Mouse (Mus musculus) kidney, embryonic 16.5 days (tissue): Measurements from ENCODE around the gene Cemip2. TPM values are rescaled to one million over a fixed set of nuclear protein-coding genes. Genes with fewer than 3 reads are reported as not detected.
A peak's percentile ranks its signal among the peaks of the same experiment; 100 is the strongest.

Experiments used
- ATAC-seq: fragments of 200-750 bp; cut with Nextera tagmentation; 2 replicates; pipeline ENCODE4 v1.8.0; 2017; ENCODE audit warnings: moderate TSS enrichment; ENCODE audit not compliant: low FRiP score, low TSS enrichment
- H3K27ac ChIP-seq: fragments of 300-500 bp; sonication (generic); 2 replicates; pipeline ENCODE4 v1.5.1; 2014; ENCODE audit warnings: low read length
- H3K27me3 ChIP-seq: fragments of 300-500 bp; sonication (generic); 2 replicates; pipeline ENCODE4 v1.6.1; 2014; ENCODE audit warnings: low read length, control low read depth, mixed read lengths; ENCODE audit not compliant: insufficient read depth
- H3K36me3 ChIP-seq: fragments of 300-500 bp; sonication (generic); 2 replicates; pipeline ENCODE4 v1.6.1; 2014; ENCODE audit warnings: low read length, control low read depth, mixed read lengths; ENCODE audit not compliant: insufficient read depth
- H3K4me1 ChIP-seq: fragments of 300-500 bp; sonication (generic); 2 replicates; pipeline ENCODE4 v1.6.1; 2014; ENCODE audit warnings: low read length, control low read depth, mixed read lengths; ENCODE audit not compliant: insufficient read depth
- H3K4me2 ChIP-seq: fragments of 300-500 bp; sonication (generic); replicated peaks from 2 replicates; pipeline ENCODE4 v1.6.1; 2014; ENCODE audit warnings: low read depth, low read length
- H3K4me3 ChIP-seq: fragments of 300-500 bp; sonication (generic); 2 replicates; pipeline ENCODE4 v1.5.1; 2014; ENCODE audit warnings: mild to moderate bottlenecking, low read length
- H3K9ac ChIP-seq: fragments of 300-500 bp; sonication (generic); replicated peaks from 2 replicates; pipeline ENCODE4 v1.6.1; 2014; ENCODE audit warnings: low read length
- H3K9me3 ChIP-seq: fragments of 300-500 bp; sonication (generic); 2 replicates; pipeline ENCODE4 v1.6.1; 2016; ENCODE audit warnings: low read length, control low read depth
- WGBS: fragments of 180-500 bp; shearing (Covaris S2); extraction: QIAGEN DNeasy Blood & Tissue Kit; methylation state at CpG from one replicate; pipeline ENCODE4 v1.1.7; 2014; 5-methylcytosine and 5-hydroxymethylcytosine counted together
- polyA plus RNA-seq: library from polyadenylated mRNA; unstranded; fragments of >200 nt; fragmentation: Nextera tagmentation; extraction: Ambion mirVana; gene quantifications from 2 replicates; pipeline ENCODE4 v1.2.1, GENCODE M21; 2015

The Cemip2 gene
- polyA plus RNA-seq, 1 experiment from 2014 or later: 22.9 TPM

DNA sequence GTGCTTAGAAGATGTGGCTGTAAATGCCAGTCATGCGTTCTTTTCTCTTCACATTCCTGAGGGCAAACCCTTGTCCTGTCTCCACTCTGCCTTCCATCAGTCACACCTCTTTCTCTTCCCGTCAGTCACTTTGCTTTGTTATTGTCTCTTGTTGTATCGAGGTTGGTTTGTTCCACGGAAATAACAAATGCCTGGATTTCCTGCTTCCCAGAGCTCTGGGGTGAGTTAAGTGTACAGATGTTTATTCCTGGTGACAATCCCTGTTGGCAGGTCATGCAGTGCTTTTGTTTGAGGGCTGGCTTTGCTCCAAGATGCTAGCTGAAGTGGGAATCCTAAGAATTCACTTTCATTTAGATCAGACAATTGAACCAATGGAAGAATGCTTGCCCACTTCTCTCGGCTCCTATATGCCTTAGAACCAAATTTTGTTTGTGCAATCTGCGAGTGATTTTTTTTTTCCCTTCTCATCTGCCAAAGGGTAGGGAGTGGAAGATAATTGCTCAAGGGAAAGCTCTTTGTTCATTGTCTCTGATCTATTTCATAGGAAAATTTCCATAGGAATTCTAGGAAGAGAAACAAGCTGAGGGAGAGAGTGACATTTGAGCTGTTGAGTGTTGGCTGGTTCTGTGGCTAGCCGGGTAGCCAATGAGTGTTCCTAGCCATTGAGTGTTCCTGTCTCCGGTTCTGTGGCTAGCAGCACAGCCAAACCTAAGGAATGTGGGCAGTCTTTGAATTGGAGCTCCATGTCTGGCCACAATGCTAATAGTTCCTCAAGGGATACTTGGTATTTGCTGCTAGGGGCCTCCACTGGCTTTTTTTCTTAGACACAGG lies 104.2 kb downstream of the Cemip2 start:
- Histone ChIP-seq H3K36me3 (no peaks in the 10 kb centered on the region), H3K4me3 (no peak overlapping the region), H3K4me2 (no peak overlapping the region), H3K9me3 (0 out of 2 replicates have a peak, but pooled peaks cover 5% of the 10 kb centered on the region), H3K27me3 (no peaks in the 10 kb centered on the region), H3K9ac (no peak overlapping the region), H3K27ac (peak overlapping the region; percentile 56), H3K4me1 (no peaks in the 10 kb centered on the region)
- 0 out of 2 replicates have a peak, but pooled peaks have one; percentile 42 for ATAC-seq
- WGBS: 50% methylated on average over 8 of the region's 8 CpGs

DNA sequence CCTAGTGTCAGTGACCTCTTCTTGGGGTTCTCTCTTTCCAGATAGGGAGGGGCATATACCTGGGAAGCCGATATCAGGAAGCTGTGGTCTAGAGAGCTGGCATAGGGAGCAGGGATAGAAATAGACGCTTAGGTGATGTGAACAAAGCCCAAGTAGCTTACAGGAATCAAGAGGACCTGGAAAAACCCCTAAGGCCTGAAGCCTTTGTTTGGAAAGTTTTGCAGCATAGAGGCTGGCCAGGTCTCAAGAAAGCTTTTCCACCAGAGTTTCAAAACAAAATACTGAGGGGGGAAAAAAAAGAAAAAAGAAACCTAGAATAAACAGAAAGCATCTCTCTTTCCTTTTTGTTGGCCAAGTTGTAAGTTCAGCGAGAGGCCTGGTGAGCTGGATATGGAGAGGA lies 104.9 kb downstream of the Cemip2 start:
- Histone ChIP-seq H3K36me3 (no peaks in the 10 kb centered on the region), H3K4me2 (no peak overlapping the region), H3K9me3 (0 out of 2 replicates have a peak, but pooled peaks cover 5% of the 10 kb centered on the region), H3K27me3 (no peaks in the 10 kb centered on the region), H3K4me3 (no peak overlapping the region), H3K9ac (no peak overlapping the region), H3K4me1 (no peaks in the 10 kb centered on the region), H3K27ac (peak overlapping the region; percentile 23; the same call in 1 of the 2 replicates)
- WGBS: 86% methylated on average over 3 of the region's 3 CpGs
- no peak for ATAC-seq

DNA sequence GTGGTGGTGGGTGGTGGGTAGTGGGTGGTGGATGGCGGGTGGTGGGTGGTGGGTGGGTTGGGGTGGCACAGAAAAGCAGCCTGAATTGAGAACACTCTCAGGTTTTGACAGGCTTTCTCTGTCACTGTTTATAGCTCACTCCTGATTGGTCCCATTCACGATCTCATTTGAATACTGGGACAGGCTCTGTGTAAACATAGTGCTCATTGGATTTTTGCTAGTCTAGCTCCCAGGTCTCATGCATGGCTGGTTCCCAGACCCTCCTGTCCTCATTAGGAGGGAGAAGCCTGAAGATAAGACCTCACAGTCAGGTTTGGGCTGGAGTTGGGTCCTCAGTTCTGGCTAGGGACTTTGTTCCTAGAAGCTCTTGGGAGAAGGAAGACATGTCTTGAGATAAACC lies 105.8 kb downstream of the Cemip2 start:
- H3K9me3 ChIP-seq: no peaks in the 10 kb centered on the region
- no peaks in the 10 kb centered on the region for H3K36me3 ChIP-seq
- 83% methylated on average over 2 of the region's 2 CpGs for WGBS
- H3K4me1 ChIP-seq: no peaks in the 10 kb centered on the region
- no peaks in the 10 kb centered on the region for H3K27me3 ChIP-seq
- ATAC-seq: peak; percentile 67; the same call in 1 of the 2 replicates
- no peak overlapping the region for H3K4me2 ChIP-seq
- H3K27ac ChIP-seq: no peak overlapping the region
- no peak overlapping the region for H3K9ac ChIP-seq
- H3K4me3 ChIP-seq: no peak overlapping the region

DNA sequence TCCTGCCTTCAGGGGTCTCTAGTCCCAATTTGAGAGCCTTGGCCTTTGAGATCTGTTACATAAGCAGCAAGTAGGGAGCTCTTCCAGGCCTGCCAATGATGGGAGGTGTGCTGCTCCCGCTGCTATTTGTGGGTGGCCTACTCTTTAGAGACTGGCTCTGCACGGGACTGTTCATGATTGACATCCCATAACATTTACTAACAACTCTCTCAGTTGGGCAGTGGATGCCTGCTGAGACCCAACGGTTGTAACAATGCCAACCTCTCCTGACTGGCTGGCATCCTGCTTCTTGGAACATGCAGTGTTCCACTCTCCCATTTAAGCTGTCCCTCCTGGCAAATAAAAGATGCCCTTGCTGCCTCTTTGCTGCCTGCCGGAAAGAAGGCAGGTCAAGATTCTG lies 106.2 kb downstream of the Cemip2 start:
- no peak for ATAC-seq
- no peaks in the 10 kb centered on the region for H3K36me3 ChIP-seq
- H3K9ac ChIP-seq: no peak overlapping the region
- H3K27ac ChIP-seq: no peak overlapping the region
- H3K4me2 ChIP-seq: no peak overlapping the region
- WGBS: 80% methylated on average over 4 of the region's 4 CpGs
- no peaks in the 10 kb centered on the region for H3K9me3 ChIP-seq
- H3K4me3 ChIP-seq: no peak overlapping the region
- no peaks in the 10 kb centered on the region for H3K27me3 ChIP-seq
- no peaks in the 10 kb centered on the region for H3K4me1 ChIP-seq

DNA sequence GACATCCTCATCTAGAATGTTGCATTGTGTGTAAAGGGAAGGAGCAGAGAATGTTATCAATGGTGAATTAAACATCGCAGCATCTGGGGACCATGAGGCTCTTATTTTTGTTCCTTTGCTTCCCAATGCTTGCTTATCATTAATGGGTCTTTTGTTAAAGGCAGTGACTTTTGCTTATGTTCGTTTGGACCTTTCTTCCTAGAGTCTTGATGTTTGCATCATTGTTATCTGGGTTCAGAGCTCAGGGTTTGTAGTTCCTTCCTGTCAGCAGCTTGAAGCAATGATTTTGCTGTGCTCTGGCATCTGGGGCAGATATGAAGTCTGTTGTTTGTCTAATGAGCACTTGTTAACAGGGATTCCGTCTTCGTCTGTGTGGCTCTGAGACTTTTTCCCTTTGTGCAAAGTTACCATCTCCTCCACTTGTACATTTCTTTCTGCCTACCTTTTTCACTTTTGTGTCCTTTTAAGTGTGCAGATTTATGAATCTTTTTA lies 108.1 kb downstream of the Cemip2 start:
- WGBS: 75% methylated on average over 4 of the region's 4 CpGs
- Histone ChIP-seq H3K36me3 (no peaks in the 10 kb centered on the region), H3K27ac (no peak overlapping the region), H3K9ac (no peak overlapping the region), H3K9me3 (no peaks in the 10 kb centered on the region), H3K4me1 (no peaks in the 10 kb centered on the region), H3K4me2 (no peak overlapping the region), H3K27me3 (no peaks in the 10 kb centered on the region), H3K4me3 (no peak overlapping the region)
- ATAC-seq: no peak

DNA sequence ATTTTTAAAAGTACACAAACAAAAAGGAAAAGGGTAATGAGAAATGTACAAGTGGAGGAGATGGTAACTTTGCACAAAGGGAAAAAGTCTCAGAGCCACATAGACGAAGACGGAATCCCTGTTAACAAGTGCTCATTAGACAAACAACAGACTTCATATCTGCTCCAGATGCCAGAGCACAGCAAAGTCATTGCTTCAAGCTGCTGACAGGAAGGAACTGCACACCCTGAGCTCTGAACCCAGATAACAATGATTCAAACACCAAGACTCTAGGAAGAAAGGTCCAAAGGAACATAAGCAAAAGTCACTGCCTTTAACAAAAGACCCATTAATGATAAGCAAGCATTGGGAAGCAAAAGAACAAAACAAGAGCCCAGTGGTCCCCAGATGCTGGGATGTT lies 112.6 kb downstream of the Cemip2 start:
- no peaks in the 10 kb centered on the region for H3K4me1 ChIP-seq
- no peak overlapping the region for H3K4me3 ChIP-seq
- 83% methylated on average over 2 of the region's 2 CpGs for WGBS
- H3K9me3 ChIP-seq: no peaks in the 10 kb centered on the region
- no peak overlapping the region for H3K27ac ChIP-seq
- no peak for ATAC-seq
- no peak overlapping the region for H3K9ac ChIP-seq
- H3K27me3 ChIP-seq: no peaks in the 10 kb centered on the region
- H3K4me2 ChIP-seq: no peak overlapping the region
- H3K36me3 ChIP-seq: no peaks in the 10 kb centered on the region

DNA sequence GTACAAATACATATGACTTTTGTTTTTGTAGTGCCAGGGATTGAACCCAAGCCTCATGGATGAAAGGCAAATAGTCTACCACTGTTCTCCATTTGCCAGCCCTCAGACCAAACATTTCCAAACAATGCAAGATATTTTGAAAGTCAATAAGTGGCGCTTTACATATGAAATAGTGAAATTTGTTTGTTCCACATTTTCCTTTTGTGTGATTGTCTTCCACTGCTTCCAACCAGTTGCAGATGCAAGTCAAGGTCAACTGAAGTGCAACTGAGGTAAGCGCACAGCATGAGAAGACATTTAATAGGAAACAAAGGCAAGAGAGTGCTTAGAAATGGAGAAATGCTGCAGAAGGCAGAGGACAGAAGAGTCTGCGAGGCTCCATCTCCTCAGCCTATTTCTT lies 116.7 kb downstream of the Cemip2 start:
- ATAC-seq: no peak
- WGBS: 94% methylated on average over 3 of the region's 3 CpGs

DNA sequence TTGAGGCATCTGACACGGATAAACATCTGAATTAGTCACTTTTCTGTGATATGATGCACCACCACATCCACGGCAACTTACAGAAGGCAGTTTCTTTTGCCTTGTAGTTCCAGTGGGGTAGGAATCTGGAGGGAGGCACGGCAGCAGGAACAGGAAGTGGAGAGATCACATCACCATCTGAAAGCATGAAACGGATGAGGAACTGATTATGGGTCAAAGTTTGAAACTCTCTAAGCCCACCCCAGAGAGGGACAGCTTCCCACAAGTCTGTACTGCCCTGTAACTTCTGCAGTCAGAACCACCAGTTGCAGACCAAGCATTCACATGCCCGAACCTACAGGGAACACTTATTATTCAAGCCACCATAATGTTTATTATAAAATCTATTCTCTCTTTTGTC lies 117.4 kb downstream of the Cemip2 start:
- whole genome bisulfite sequencing: 66% methylated on average over 5 of the region's 5 CpGs
- ATAC-seq: no peak
- H3K4me3 ChIP-seq: no peak overlapping the region
- no peak overlapping the region for H3K27ac ChIP-seq
- no peaks in the 10 kb centered on the region for H3K9me3 ChIP-seq
- no peak overlapping the region for H3K4me2 ChIP-seq
- no peak overlapping the region for H3K9ac ChIP-seq
- no peaks in the 10 kb centered on the region for H3K36me3 ChIP-seq
- 0 out of 2 replicates have a peak, but pooled peaks cover 3% of the 10 kb centered on the region for H3K4me1 ChIP-seq
- H3K27me3 ChIP-seq: no peaks in the 10 kb centered on the region

More for the DNA sequence above, 116.7 kb downstream of the Cemip2 start:
- H3K27me3 ChIP-seq: no peaks in the 10 kb centered on the region
- no peaks in the 10 kb centered on the region for H3K9me3 ChIP-seq
- H3K4me1 ChIP-seq: 0 out of 2 replicates have a peak, but pooled peaks cover 3% of the 10 kb centered on the region
- H3K4me2 ChIP-seq: no peak overlapping the region
- H3K9ac ChIP-seq: no peak overlapping the region
- no peak overlapping the region for H3K27ac ChIP-seq
- no peak overlapping the region for H3K4me3 ChIP-seq
- no peaks in the 10 kb centered on the region for H3K36me3 ChIP-seq

DNA sequence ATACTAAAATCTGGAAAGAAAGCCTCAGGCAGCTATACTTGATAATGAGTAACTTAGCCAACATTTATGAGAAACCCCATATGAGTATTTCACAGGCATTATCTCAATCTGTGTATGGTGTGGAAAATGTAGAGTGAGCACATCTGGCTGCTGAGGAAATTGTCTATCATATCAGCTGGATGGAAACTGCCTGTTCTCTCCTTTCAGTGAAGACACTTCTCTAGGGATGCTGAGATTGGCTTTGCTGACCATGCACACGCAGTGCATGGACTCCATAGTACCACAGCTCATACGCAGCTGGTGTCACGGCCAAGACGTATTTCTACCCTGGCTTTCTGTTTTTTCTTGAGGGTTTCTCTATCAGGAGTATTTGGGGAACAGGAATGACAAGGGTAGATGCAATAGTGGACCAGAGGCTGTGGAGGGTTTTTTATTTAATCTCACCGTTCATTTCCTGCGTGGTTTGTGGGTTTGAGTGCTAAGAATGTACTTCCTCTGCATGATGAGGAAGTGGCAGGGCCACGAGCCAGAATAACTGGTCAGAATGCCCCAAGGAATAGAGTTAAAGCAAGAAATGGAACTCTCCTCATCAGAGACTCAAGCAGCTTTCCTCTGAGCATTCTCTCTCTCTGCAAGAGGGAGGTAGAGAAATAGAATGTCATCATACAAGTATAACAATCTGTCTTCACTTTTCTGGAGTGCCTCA lies 119.1 kb downstream of the Cemip2 start:
- Histone ChIP-seq H3K36me3 (no peaks in the 10 kb centered on the region), H3K9ac (no peak overlapping the region), H3K27me3 (no peaks in the 10 kb centered on the region), H3K4me1 (0 out of 2 replicates have a peak, but pooled peaks cover 3% of the 10 kb centered on the region), H3K9me3 (no peaks in the 10 kb centered on the region), H3K27ac (peak overlapping the region; percentile 2; the same call in 1 of the 2 replicates), H3K4me2 (no peak overlapping the region), H3K4me3 (no peak overlapping the region)
- WGBS: 69% methylated on average over 7 of the region's 7 CpGs
- ATAC-seq: peak; percentile 23; the same call in 1 of the 2 replicates
